Mouse (Mus musculus): ENCODE measurements around the gene Pkd2l1.

The Pkd2l1 gene

DNA sequence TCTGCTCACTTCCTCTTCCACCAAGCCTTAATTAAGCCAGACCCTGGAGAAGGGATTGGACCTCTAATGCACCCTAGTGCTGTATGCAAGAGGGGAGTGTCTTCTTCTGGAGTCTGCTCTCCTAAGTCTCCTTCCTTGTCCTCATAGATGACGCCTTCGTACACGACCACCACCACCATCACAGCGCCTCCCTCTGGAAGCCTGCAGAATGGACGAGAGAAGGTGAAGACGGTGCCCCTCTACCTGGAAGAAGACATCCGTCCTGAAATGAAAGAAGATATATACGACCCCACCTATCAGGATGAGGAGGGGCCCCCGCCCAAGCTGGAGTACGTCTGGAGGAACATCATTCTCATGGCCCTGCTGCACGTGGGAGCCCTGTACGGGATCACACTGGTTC, 23.0 kb upstream of the Pkd2l1 start:
- TF ChIP-seq CTCF (conservative IDR thresholded peaks at IDR 0.05; ENCODE audit: low read length) (peak; percentile 32), NANOG (IDR thresholded peaks at IDR 0.05; ENCODE audit: borderline replicate concordance, low read length) (no peak), POU5F1 (IDR thresholded peaks at IDR 0.05; ENCODE audit: borderline replicate concordance, low read length) (no peak)
- no peaks in the 10 kb centered on the region for H3K9me3 ChIP-seq (ENCODE audit: low read length)
- H3K4me1 ChIP-seq (replicated peaks; ENCODE audit: low read depth, low read length) = 0 out of 2 replicates have a peak, but pooled peaks cover 3% of the 10 kb centered on the region
- no peaks in the 10 kb centered on the region for H3K36me3 ChIP-seq (ENCODE audit: insufficient read depth, low read length)
- peaks cover 3% of the 10 kb centered on the region; the same call in 1 of the 2 replicates for H3K27me3 ChIP-seq (ENCODE audit: insufficient read depth, low read length)
- no peak overlapping the region for H3K4me3 ChIP-seq (replicated peaks; ENCODE audit: low read length)

DNA sequence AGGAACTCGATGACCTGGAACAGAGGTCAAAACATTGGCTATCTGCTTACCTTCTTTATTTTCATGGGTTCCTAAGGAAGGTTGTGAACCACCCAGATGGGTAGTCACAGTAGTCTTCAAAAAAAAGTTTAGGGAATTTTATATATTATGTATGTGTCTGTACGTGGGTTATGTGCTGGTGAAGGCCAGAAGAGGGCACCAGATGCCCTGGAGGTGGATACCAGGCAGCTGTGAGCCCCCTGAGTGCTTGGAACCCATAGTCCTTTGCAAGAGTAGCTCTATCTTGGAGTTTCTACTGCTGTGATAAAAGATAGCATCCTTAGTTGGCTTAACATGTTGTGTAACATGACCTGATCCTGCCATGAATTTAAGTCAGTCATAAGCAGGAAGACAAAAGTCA, 14.8 kb upstream of the Pkd2l1 start:
- Histone ChIP-seq H3K9me3 (ENCODE audit: low read length) (no peaks in the 10 kb centered on the region), H3K27me3 (ENCODE audit: insufficient read depth, low read length) (peaks cover 13% of the 10 kb centered on the region), H3K4me1 (replicated peaks; ENCODE audit: low read depth, low read length) (no peaks in the 10 kb centered on the region), H3K36me3 (ENCODE audit: insufficient read depth, low read length) (no peaks in the 10 kb centered on the region), H3K4me3 (replicated peaks; ENCODE audit: low read length) (no peak overlapping the region)
- TF ChIP-seq CTCF (conservative IDR thresholded peaks at IDR 0.05; ENCODE audit: low read length) (no peak), NANOG (IDR thresholded peaks at IDR 0.05; ENCODE audit: borderline replicate concordance, low read length) (no peak), POU5F1 (IDR thresholded peaks at IDR 0.05; ENCODE audit: borderline replicate concordance, low read length) (no peak)

DNA sequence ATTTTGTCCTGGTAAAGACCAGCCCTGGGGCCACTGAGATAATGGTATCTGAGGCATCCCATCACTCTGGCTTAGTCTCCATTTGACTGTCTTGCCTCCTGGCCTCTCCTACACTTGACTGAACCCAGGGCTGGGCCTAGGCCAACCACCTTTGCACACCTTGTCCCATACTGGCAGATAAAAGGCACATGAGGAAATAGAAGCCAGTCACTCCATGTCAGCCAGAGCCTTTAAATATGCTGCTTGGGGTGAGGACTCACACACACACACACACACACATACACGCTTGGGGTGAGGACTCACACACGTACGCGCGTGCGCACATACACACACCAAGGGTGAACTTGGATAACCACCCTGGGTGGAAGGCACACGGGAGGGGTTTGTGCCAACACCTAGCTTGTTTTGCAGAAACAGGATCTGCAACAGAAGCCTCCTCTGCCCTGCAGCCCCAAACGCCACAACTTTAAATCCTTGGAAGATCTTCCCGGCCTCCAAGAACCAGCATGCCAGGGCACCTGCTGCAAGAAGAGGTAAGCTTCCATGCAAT, 10.8 kb upstream of the Pkd2l1 start, which contains the start of gene Scd3:
Scd3 (plus strand) TSS at position 255 of the 550 bp plus-strand sequence.
- no peaks in the 10 kb centered on the region for H3K9me3 ChIP-seq (ENCODE audit: low read length)
- TF ChIP-seq POU5F1 (IDR thresholded peaks at IDR 0.05; ENCODE audit: borderline replicate concordance, low read length) = no peak
- no peak for TF ChIP-seq CTCF (conservative IDR thresholded peaks at IDR 0.05; ENCODE audit: low read length)
- TF ChIP-seq NANOG (IDR thresholded peaks at IDR 0.05; ENCODE audit: borderline replicate concordance, low read length) = no peak
- peaks cover 12% of the 10 kb centered on the region for H3K4me1 ChIP-seq (replicated peaks; ENCODE audit: low read depth, low read length)
- no peak within 1 kb of the TSS for H3K4me3 ChIP-seq (replicated peaks; ENCODE audit: low read length)
- no peaks in the 10 kb centered on the region for H3K36me3 ChIP-seq (ENCODE audit: insufficient read depth, low read length)
- H3K27me3 ChIP-seq (ENCODE audit: insufficient read depth, low read length) = peaks cover 19% of the 10 kb centered on the region

DNA sequence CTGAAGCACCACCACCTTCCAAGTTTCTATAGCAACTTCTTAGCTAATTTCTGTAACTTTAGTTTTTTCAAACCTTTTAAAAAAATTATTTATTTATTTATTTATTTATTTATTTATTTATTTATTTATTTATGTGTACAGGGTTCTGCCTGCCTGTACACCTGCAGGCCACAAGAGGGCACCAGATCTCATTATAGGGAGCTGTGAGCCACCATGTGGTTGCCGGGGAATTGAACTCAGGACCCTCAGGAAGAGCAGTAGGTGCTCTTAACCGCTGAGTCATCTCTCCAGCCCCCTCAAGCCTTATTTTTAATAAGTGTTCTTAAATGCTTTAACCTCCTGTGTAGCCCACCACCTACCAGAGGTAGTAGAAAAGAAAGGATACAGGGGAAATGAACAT, 6.7 kb upstream of the Pkd2l1 start:
- Histone ChIP-seq H3K27me3 (ENCODE audit: insufficient read depth, low read length) (peaks cover 27% of the 10 kb centered on the region), H3K36me3 (ENCODE audit: insufficient read depth, low read length) (no peaks in the 10 kb centered on the region), H3K4me1 (replicated peaks; ENCODE audit: low read depth, low read length) (peaks cover 21% of the 10 kb centered on the region), H3K4me3 (replicated peaks; ENCODE audit: low read length) (no peak overlapping the region), H3K9me3 (ENCODE audit: low read length) (no peaks in the 10 kb centered on the region)
- TF ChIP-seq CTCF (conservative IDR thresholded peaks at IDR 0.05; ENCODE audit: low read length) (peak; percentile 15; the same call in 1 of the 2 replicates), POU5F1 (IDR thresholded peaks at IDR 0.05; ENCODE audit: borderline replicate concordance, low read length) (no peak), NANOG (IDR thresholded peaks at IDR 0.05; ENCODE audit: borderline replicate concordance, low read length) (no peak)

DNA sequence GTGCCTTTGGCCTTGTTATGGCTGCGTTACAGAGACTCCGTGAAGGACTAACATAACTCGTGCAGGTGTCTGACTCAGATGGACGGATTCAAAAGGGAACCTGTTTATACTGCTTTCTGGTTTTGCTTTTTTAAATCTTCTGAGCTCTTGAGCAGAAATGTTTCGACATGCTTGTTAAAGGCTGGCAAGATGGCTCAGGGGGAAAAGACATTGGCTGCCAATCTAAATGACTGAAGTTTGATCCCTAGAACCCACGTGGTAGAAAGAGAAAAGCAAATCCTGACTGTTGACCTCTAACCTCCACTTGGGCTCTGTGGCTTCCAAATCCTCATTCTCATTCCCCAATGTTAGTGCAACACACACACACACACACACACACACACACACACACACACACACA, 6.3 kb upstream of the Pkd2l1 start:
- Histone ChIP-seq H3K4me1 (replicated peaks; ENCODE audit: low read depth, low read length) (peaks cover 21% of the 10 kb centered on the region), H3K9me3 (ENCODE audit: low read length) (no peaks in the 10 kb centered on the region), H3K27me3 (ENCODE audit: insufficient read depth, low read length) (peaks cover 29% of the 10 kb centered on the region), H3K4me3 (replicated peaks; ENCODE audit: low read length) (no peak overlapping the region), H3K36me3 (ENCODE audit: insufficient read depth, low read length) (no peaks in the 10 kb centered on the region)
- TF ChIP-seq CTCF (conservative IDR thresholded peaks at IDR 0.05; ENCODE audit: low read length) (no peak), NANOG (IDR thresholded peaks at IDR 0.05; ENCODE audit: borderline replicate concordance, low read length) (no peak), POU5F1 (IDR thresholded peaks at IDR 0.05; ENCODE audit: borderline replicate concordance, low read length) (no peak)

DNA sequence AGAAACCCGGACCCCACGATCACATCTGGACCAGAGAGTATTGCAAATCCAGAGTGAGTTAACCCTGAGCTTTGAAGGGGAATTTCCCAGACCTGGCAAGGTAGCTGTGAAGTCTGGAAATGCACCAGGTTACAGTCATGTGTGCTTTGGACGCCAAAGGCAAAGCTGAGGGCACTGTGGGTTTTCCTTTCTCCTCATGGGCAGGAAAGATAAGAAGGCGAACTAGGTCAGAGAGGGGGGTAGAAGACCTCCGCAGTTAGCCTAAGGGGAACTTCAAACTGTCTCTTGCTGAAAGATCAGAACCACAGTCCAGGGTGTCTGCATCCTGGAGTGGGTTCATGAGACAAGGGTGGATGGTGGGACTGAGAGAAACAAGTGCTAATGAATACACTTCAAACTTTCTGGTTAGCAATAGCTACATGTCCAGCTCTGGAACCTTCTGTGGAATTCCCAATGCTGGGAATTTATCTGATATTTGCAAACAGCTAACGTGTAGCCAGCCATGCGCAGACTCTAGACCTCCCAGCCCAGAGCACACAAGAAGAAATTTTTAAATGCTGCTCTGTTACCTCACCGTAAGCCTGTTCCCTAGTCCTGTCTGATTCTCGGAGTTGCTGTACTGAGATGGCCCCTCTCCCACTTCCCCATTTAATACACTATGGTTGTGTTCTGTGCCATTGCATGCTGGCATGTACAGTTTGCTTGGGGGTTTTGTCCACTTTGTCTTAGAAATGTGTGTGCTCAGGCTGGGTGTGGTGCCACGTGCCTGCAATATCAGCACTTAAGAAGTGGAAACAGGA, 5.0 kb upstream of the Pkd2l1 start:
- Histone ChIP-seq H3K27me3 (ENCODE audit: insufficient read depth, low read length) (peaks cover 35% of the 10 kb centered on the region), H3K36me3 (ENCODE audit: insufficient read depth, low read length) (no peaks in the 10 kb centered on the region), H3K4me1 (replicated peaks; ENCODE audit: low read depth, low read length) (peaks cover 21% of the 10 kb centered on the region), H3K4me3 (replicated peaks; ENCODE audit: low read length) (no peak overlapping the region), H3K9me3 (ENCODE audit: low read length) (no peaks in the 10 kb centered on the region)
- no peak for TF ChIP-seq NANOG (IDR thresholded peaks at IDR 0.05; ENCODE audit: borderline replicate concordance, low read length)
- no peak for TF ChIP-seq CTCF (conservative IDR thresholded peaks at IDR 0.05; ENCODE audit: low read length)

DNA sequence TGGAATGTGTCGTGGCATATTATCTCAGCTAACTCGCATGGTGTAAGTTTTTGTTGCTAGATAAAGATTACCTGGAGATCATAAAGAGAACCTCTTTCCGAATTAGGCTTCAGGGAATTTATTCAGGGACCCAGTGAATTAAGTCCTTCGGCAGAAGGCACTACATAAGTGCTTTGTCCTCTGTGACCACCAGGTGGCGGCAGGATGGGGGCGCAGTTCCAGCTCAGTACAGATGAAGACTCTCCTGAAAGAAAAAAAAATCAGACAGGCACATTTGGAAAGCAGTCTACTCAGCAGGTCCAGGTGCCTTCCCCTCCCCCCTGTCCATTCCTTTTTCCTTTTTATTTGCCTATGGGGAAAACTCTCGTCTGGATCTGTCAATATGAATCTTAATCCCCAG, 2.9 kb upstream of the Pkd2l1 start:
- Histone ChIP-seq H3K36me3 (ENCODE audit: insufficient read depth, low read length) (no peaks in the 10 kb centered on the region), H3K4me1 (replicated peaks; ENCODE audit: low read depth, low read length) (peaks cover 9% of the 10 kb centered on the region), H3K27me3 (ENCODE audit: insufficient read depth, low read length) (peaks cover 46% of the 10 kb centered on the region), H3K9me3 (ENCODE audit: low read length) (no peaks in the 10 kb centered on the region), H3K4me3 (replicated peaks; ENCODE audit: low read length) (no peak overlapping the region)
- TF ChIP-seq CTCF (conservative IDR thresholded peaks at IDR 0.05; ENCODE audit: low read length) = peak; percentile 54
- TF ChIP-seq POU5F1 (IDR thresholded peaks at IDR 0.05; ENCODE audit: borderline replicate concordance, low read length) = no peak
- TF ChIP-seq NANOG (IDR thresholded peaks at IDR 0.05; ENCODE audit: borderline replicate concordance, low read length) = no peak

DNA sequence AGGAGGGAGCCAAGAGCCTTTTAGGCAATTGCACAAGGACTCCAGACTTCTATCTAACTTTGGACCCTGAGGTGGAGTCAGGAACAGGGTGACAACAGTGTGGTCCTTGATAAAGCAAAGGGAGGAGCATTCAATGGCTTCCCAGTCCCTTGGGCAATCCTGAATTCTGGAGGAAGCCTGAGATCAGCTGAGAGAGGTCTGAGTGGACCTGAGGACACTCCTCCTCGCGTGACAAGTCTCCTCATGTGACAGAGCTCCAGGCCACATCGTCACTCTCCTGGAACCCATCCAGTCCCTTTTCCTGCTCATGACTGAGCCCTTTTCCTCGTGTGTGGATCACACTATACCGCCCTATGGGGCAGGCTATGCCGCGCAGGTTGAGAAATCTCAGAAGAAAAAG, 1.7 kb upstream of the Pkd2l1 start:
- TF ChIP-seq CTCF (conservative IDR thresholded peaks at IDR 0.05; ENCODE audit: low read length) = no peak
- TF ChIP-seq POU5F1 (IDR thresholded peaks at IDR 0.05; ENCODE audit: borderline replicate concordance, low read length) = no peak
- H3K27me3 ChIP-seq (ENCODE audit: insufficient read depth, low read length) = peaks cover 52% of the 10 kb centered on the region
- no peaks in the 10 kb centered on the region for H3K36me3 ChIP-seq (ENCODE audit: insufficient read depth, low read length)
- H3K9me3 ChIP-seq (ENCODE audit: low read length) = no peaks in the 10 kb centered on the region
- no peak overlapping the region for H3K4me3 ChIP-seq (replicated peaks; ENCODE audit: low read length)
- H3K4me1 ChIP-seq (replicated peaks; ENCODE audit: low read depth, low read length) = peaks cover 9% of the 10 kb centered on the region
